Mouse (Mus musculus): ENCODE data around the gene Syne2. TPM values are rescaled to one million over a fixed set of nuclear protein-coding genes. Genes with fewer than 3 reads are reported as not detected.

The Syne2 gene
- total RNA-seq, 2 experiments from 2014 or later = 55.3 to 65.4 TPM

DNA sequence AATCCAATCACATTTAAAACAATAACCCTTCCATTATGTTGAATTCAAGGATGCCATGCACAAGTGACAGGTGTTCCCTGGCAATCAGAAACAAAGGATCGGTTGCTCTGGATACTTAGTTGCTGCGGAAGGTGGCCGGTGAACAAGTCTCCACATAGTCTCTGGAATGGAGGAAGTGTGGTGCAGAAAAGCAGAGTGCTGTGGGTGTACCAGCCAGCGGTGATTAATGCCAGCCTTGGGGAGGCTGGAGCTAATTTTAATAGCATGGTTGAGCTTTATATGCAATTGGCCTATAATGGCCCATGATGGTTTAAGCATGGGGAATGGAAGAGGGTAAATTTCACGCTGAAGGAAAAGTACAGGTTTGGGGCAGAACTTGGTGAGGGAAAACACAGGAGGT, 11.7 kb downstream of the Syne2 start:
- no peak for DNase-seq

GRCm38 (mm10) chr12:75833149-75833959, 15.4 kb downstream of the Syne2 start:
- DNase-seq = no peak

- no peak for DNase-seq
Observed at GRCm38 (mm10) chr12:75833960-75834729, 16.2 kb downstream of the Syne2 start.

- peak; percentile 27 for DNase-seq
Observed at GRCm38 (mm10) chr12:75836524-75836962, 18.6 kb downstream of the Syne2 start.

DNA sequence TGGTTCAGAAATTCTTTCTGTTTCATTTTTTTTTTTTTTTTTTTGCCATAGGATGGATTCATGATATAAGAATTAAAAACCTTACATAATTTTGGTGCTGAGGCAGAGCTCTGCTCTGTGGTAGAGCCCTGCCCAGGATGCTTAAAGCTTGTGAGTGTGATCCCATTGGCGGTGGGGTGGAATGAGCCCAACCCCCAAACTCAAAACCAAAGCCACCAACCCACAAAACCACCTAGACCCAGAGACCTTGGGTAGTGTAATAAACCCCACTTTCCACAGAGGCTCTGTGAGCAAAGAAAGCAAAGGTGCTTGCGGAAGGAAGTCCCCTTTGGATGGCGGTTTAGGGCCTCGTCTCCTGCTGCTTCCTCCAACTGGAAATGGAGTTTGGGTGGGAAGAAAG, 19.5 kb downstream of the Syne2 start:
- DNase-seq = no peak

DNA sequence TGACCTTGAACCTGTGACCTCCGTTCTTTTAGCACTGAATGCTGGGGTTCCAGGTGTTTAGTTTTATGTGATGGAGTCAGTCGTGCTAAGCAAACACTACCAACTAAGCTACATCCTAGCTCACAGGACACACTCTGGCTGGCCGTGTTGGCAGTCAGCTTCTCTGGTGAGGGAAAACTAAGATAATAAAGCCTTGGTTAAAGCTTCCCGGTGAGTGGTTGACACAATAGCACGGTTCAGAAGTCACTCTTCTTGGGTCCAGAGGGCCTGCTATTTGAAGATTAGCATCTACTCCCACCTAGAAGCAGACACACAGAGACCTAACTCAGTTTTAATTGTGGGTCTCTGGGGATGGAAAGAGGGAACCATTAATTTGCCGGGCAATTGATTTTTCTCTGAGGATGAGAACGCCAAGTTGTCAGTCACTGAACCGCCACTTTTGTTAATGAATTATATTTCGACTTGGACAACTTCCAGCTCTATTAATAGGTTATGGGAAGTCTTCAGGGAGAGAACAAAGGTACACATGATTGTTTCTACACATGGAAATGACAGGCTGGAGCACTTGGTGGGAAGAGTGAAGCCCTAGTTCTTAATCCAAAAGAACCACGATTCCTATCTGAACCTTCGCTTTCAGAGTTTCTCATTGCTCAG, 21.3 kb downstream of the Syne2 start:
- DNase-seq = no peak

DNA sequence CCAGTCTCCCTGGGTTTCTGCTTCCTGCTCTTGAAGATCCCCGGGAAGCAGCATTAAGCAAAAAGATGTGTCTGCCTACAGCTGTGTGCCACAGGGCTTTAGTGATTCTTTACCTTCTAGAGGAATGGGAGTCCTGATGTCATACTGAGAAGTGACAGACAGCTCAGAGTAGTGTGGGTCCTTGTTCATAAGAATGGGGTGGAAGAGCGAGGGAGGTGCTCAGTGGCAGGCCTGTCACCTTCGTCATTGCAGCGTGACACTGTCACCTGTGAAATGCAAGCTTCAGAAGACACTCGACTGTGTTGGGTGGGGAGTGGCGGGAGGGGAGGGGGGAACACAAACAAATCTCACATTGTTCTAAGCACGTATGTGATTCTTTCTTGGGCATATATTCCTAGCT, 23.2 kb downstream of the Syne2 start:
- DNase-seq = no peak

GRCm38 (mm10) chr12:75844311-75844710, 26.4 kb downstream of the Syne2 start:
- no peak for DNase-seq

- DNase-seq = no peak
Observed at GRCm38 (mm10) chr12:75845070-75845469, 27.1 kb downstream of the Syne2 start.

DNA sequence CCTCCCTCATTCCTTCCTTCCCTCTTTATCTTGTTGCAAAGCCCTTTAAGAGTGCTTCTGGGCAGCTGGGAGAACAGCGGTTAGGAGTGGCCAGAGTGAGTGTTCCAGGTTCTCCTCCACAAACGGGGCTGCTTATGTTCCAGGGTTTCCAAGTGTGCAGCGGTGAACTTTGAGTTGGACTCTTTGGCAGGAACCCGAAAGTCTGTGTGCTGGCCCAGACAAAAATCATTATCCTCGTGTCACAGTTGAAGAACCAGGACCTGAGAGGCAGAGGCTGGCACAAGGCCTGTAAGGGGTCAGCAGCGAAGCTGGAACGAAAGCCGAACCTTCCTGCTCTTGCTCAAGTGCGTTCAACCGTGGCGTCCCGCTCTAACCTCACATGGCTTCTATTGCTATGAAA, 28.6 kb downstream of the Syne2 start:
- DNase-seq = no peak

- DNase-seq = no peak
Observed at GRCm38 (mm10) chr12:75850205-75850604, 32.3 kb downstream of the Syne2 start.

GRCm38 (mm10) chr12:75851481-75851880, 33.5 kb downstream of the Syne2 start:
- no peak for DNase-seq

GRCm38 (mm10) chr12:75852384-75852783, 34.5 kb downstream of the Syne2 start:
- no peak for DNase-seq

DNA sequence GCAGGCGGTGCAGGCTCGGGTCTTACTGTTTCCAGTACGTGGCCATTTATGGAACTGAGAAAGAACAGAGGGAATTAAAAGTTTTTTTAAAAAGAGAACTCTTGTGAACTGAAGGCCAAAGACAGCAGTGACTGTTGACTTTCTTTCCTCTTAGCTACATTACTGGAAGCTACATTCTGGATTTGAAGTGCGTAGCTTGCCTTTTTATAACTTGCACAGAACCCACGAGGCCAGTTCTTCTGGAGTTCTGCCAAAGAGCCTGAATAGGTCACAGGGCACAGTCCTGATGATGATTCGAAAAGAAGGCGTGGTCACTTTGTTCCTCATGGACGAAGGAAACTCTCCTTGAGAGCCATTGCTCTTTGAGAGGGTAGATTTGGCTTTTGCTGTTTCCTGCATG, 35.6 kb downstream of the Syne2 start:
- peak; percentile 50 for DNase-seq

DNA sequence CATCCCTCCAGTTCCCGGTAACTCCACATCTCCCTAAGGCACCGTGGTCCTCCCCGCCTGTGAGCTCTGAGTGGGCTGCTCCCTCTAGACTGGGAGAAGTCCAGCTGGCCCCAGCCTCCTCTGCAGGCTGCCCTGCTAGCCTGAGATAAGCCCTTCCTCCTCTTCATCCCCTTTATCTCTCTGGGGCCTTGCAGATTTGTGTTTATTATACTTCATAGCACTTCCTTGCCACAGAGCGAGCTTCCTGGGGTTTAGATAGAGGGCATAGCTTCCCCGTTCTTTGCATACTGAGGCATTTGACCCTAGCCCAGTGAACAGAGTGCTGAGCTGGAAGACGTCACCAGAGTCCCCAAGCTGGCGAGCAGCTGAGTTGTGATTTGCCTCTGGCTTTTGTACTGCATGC, 37.1 kb downstream of the Syne2 start:
- peak; percentile 53 for DNase-seq

DNA sequence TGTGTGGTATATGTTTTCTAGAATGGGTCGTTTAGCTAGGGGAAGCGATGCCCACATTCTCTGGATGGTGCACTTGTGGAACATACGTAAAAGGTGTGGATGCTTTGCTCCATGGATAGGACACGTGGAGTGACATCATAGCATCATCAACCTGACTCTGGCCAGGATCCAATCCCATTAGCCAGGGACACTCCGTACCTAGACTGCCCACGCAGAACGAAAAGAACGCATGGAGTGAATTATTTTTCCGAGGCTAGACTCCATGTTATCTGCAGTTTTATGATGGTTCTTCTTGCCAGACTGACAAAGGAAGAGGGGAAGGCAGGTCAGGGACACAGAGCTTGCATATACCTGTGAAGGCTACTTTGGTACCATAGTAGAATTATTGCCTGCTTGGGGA, 37.7 kb downstream of the Syne2 start:
- no peak for DNase-seq

- DNase-seq = no peak
Observed at GRCm38 (mm10) chr12:75856096-75856868, 38.3 kb downstream of the Syne2 start.

DNA sequence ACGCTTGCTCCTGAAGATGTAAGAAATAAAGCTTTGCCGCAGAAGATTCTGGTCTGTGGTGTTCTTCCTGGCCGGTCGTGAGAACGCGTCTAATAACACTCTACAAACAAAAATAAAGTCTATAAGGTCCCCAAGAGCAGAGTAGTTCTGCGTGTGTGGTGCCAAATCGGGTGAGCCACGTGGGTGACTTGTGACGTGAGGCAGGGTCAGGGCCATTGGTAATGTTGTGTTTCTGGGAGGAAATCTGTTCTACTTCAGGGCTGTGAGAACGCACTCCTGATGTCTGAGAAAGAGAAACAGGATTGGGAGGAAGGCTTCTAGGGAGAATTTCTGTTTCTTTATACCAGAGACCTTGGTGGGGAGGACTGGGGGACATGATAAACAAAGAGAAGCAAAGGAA, 42.0 kb downstream of the Syne2 start:
- DNase-seq = peak; percentile 27

DNA sequence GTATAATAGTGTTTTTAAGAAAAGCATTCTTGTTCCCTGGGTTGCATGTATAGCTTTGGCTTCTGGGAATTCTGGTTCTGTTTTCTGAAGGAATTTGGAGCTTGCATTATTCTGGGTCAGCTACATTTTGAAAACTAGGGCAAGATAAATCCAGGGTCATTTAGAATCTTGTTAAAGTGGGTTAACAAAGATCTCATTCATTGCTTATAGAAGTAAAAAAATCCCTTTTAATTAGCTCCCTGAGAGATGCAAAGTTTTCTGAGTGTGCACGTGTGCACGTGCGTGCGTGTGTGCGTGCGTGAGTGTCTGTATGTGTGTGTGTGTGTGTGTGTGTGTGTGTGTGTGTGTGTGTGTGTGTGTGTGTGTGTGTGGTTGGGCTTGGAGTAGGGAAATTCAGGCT, 42.9 kb downstream of the Syne2 start:
- DNase-seq = no peak

DNA sequence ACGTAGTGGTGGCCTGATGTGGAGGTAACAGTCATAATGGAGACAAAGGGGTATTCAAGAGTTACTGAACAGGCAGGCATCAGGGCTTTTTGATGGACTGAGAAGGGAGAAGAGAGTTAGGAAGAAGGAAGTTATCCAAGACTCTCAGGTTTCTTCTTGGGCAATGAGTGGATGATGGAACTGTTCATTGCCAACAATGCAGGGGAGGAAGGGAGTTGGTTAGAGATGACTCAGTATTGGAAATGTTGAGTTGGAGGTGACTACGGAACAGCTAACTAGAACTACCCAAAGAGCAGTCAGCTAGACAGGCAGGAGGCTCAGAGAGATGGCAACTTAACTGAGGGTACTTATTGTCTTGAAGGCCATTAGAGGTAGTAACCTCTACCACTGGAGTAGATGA, 47.2 kb downstream of the Syne2 start:
- no peak for DNase-seq

- DNase-seq = no peak
Observed at GRCm38 (mm10) chr12:75866419-75867373, 48.8 kb downstream of the Syne2 start.

Measured in heart, postnatal 4 days (tissue).